Mouse (Mus musculus): ENCODE results near the gene Olfr66. TPM values are rescaled to one million over a fixed set of nuclear protein-coding genes. Genes with fewer than 3 reads are reported as not detected.

Gene Olfr66
- polyA plus RNA-seq (2012; rRNA removed), result not detected in 2 replicates

DNA sequence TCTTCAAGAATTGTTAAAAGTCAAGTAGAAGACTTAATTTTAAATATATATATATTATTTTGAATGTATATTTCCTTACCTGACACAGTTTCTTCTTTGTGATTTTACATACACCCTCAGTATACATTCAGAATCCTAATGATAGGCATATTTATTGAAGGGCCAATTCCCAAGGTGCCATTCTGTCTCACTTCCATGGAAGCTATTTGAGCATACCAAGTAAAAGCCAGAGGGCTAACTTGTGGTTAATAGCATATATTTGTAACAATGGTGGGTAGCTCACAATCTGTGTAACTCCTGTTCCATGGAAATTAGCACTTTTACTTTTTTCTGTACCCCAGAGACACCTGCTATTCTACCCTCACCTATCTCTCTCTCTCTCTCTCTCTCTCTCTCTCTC is at the start of gene Olfr66:
TSS of gene Olfr66 (minus strand) at position 101 of the 400 bp plus-strand sequence.
- DNase-seq (ENCODE audit: low spot score), result no peak

DNA sequence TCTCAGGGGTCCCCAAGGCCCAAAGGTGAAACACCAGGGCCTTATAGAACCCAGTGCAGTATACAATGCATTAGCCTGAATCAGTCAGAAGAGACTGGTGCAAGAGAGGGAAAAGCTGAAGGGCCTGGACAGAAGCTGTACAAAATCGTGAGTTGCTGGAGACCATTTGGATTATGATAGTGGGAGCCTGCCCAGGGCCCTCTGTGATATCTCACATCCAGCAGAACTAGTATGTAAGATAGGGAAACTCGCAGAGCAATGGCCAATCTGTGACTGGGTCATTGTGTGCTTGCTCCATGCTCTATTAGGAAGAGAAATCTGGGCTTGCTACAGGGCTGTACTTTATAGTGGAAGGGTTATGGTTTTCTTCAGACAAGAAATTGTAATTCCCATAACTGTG is 48.2 kb upstream of the Olfr66 start, which contains the start of gene Olfr632:
TSS of gene Olfr632 (plus strand) at position 84 of the 400 bp plus-strand sequence.
- DNase-seq (ENCODE audit: low spot score), result no peak

DNA sequence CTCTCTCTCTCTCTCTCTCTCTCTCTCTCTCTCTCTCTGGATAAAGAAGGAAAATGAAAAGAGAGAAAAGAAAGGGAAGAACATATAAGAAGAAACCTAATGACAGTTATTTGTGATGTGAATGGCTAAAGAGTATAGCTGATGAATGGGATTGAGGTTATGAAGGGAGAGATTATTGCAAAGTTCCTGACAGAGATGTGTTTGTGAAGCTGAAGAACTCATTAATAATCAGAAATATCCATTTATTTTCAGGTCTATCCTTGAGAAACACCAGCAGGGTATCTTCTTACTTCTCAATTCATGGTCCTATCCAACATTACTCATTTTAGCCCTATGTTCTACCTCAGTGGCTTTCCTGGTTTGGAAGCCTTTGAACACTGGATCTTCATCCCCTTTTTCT is 42.5 kb upstream of the Olfr66 start, which contains the start of gene Olfr631:
TSS of gene Olfr631 (plus strand) at position 301 of the 400 bp plus-strand sequence.
- no peak for DNase-seq (ENCODE audit: low spot score)

DNA sequence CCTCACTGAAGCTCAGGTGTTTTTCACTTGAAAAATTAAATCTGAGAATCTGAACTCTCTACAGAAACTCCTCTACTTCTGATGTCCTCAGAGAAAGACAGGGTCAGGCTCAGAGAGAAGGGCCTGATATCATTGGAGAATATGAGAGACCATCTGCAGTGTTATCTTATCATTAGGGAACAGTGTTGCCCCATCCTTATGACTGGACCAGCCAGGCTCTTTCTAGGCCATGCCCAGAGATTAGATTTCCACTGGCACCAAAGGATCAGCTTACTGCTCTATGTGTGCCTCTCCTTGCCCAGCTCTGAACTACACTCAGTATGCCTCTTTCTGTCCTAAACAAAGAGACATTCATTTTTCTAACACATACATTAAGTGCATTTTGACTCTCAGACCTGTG is 29.3 kb upstream of the Olfr66 start:
- DNase-seq (ENCODE audit: low spot score), result no peak

DNA sequence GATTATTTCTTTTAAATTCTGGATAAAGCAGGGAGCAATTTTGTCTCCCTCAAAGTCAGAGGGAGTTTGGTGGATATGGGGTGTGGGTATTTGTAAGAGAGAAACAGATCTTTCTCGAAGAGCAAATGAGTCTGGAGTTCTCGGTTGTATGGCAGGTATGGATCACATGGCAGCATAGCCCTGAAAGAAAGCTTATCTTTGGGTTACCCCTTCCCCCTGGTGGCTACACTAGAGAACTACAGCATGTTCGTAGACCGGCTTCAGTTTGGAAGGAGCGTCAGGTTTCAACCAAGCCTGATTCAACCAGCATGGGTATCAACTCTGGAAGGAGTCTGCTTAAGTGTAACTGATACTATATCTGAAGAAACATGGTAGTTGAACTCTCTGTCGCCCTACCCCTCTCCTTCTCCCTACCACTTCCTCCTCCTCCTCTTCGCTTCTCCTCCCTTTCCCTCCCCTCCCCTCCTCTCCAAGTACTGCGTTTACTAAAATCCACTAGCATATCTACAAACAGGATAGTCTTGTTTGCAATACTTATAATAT is 27.0 kb upstream of the Olfr66 start:
- DNase-seq (ENCODE audit: low spot score), result no peak

DNA sequence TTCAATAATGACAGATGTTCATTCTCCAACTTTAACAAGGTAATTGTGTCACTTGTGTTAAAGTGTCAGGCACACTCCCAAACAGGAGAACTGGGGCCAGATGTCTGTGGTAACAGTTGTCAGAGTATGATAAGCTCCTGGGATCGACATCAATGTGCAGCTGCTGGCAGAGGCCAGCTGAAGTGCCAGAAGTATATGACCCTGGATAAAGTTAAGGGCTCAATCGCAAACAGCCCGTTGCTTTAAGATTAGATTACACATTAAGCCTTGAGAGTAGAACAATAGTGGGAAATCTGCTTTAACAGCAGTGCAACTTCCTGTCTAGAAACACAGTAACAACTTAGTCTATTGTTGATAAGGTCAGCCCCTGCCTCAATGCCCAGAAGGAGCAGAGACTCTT is 24.0 kb upstream of the Olfr66 start:
- no peak for DNase-seq (ENCODE audit: low spot score)

DNA sequence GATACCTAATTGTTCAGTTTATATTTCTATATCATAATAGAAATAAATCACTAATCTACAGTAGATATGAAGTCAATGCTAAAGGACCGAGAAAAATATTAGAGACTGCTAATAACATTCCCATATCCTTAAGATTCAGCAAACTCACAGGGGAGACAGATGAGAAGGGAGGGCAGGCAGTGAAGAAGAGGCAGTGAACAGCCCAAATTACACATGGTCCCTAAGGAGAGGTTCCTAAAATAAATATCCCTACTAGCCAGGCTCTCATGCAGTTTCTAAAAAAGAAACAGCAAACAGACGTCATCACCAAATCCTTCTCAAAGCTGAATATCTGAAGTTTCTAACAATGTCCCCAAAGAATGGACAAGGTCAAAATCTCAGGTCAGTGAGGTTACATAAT is 17.1 kb upstream of the Olfr66 start, which contains the start of gene Olfr65:
TSS of gene Olfr65 (plus strand) at position 301 of the 400 bp plus-strand sequence.
- DNase-seq (ENCODE audit: low spot score), result no peak

DNA sequence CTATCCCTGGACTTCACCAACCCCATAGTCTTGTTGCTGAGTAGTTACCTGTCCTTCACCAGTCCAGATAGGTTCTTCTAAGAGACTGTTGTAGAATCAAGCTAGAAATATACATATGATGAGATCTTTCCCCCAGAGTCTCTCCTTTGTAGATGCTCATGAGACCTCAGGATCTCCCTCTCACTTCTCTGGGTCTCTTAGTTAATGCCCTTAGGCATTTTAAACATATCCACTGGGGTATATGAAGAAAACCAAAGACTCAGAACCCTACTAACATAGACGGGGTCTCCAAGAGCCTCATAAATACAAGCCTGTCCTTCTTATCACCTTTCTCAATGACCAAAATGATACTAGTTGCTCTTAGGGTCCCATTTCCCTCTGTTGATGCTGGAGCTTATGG is 8.3 kb upstream of the Olfr66 start, which contains the start of gene Olfr64:
TSS of gene Olfr64 (minus strand) at position 101 of the 400 bp plus-strand sequence.
- no peak for DNase-seq (ENCODE audit: low spot score)

DNA sequence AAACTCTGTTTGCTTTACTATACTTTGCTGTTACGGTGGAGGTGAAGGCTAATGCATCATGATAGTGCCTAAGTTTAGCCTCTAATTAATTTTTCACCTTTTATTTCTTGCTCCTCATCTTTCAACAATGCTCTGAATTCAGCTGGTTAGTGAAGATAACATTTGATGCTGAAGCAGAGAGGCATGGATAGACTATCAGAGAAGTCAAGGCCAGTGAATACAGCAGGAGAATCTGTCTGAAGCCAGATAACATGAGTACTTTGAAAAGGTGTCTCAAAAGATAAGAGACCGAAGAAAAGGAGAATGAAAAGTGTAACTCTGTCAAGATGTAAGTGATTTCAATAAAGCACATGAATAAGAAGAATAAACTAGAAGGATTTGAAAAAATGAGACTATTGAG is 9.0 kb downstream of the Olfr66 start:
- DNase-seq (ENCODE audit: low spot score), result no peak

DNA sequence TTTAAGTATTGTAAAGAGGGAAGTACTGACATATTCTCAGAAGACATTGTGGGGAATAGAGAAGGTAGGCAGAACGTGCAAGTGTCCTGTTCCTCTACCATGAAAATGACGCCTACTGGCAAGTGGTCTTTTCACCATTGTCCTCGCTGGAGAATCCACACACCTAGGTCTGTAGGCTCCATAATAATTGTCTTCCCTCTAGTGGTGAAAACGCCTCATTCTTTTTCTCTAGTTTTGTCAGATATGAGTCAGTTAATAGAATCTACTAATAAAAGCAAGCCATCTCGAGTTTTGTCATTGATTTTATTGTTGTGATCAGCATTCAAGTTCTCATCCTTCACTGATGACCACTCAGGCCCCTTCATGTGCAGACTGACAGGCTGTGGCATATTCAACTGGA is 11.6 kb downstream of the Olfr66 start:
- DNase-seq (ENCODE audit: low spot score), result no peak

DNA sequence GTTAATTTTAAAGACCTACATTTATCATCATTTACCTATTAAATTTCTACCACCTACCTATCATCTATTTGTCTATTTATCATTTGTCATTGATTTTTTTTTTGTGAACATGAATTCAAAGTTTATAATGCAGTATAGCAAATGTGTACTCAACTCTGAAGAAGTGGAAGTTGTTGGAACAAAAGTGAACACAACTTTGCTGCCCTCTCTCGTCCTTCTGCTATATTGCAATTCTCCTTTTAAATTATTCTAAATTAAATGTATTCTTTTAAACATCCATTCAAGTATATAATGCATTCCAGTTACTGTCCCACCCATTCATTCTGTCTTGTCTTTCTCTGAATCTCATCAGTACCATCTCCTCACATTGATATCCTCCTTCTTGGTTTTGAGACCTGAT is 13.0 kb downstream of the Olfr66 start:
- DNase-seq (ENCODE audit: low spot score), result no peak

DNA sequence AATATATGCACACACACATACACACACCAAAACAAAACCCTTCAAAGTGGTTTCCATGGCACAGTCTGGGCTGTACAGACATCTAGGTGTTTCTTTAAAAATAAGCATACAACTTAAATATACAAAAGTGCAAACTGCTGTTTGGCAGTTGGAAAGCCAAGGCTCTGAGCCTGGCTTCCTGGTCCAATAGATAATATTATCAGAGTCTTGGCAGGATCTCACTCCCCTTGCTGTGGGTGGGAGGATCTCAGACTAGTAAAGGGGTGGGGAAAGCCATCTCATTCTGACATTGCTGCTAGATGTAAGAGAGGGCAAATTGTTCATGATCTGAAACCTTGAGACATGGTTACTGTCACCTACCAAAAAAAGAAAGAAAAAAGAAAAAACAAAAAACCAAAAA is 15.4 kb downstream of the Olfr66 start:
- DNase-seq (ENCODE audit: low spot score), result no peak

DNA sequence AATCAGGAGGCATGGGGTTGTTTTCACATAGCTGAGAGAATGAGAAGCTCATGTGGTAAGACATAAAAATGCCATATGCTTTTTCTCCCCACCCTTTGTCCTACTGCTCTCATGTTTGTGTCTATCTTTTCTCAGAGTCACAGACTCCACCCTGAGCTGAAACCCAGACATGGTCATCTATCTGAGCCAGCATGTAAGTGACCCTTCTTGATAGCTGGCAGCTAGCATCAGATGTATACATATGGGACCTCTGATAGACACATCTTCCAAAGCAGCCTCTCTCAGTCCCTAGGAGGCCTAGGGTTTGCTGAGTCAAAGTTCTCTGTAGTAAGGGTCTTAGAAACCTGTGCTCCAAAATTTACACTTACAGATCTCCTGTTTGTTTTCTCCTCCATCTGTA is 20.3 kb downstream of the Olfr66 start:
- DNase-seq (ENCODE audit: low spot score), result no peak

DNA sequence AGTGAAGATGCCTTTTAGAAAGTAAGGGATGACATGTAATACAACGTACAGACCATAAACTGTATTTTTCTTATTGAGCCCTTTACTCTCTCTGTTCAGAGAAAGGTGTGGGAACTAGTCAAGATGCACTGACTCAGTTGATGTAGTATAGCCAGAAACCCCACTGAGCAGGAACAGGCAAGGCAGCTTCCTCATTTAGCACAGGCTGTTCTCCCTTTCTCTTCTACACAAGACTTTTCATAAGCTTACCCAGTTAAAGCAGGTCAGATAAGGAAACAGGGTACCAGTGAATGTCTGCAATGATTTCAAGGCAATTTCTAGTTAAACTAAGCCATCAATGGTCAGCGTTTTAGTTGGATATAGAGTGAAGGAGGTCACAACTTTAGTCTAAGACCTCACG is 24.5 kb downstream of the Olfr66 start:
- no peak for DNase-seq (ENCODE audit: low spot score)

DNA sequence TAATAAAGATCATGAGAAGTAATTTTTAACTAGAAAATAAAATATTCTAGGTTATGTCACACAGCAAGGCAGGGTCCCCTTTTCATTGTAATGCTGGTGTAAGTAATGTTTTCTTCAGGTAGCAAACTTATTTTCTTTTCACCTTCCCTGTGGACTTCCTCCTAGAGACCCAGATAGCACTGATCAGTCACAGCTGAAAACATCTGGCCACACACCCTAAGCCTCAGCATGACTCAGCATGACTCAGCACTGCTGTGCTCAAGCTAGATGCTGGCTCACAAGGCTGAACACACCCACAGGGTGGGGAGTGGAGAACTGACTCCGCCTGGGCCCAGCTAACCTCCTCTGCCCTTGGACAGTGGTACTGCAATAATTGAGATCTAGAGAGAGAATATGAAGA is 25.2 kb downstream of the Olfr66 start:
- no peak for DNase-seq (ENCODE audit: low spot score)

DNA sequence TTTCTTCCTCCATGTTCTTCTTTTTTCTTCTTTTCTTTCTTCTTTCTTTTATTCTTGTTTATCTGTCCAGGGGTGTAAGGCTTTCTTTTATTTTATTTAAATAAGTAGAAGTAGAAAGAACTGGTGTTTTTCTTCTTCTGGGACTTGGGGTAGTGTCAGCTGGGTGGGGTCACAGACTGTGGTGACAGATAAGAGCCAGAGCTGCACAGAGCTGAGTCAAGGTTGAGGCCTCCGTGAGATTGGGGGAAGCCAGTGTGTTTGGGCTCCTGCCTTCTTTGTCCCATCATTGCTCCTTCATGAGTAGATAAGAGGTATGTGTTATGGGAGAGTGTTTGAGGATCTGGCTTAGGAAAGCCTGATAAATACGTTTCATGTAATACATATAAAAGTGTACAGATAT is 27.0 kb downstream of the Olfr66 start:
- no peak for DNase-seq (ENCODE audit: low spot score)

DNA sequence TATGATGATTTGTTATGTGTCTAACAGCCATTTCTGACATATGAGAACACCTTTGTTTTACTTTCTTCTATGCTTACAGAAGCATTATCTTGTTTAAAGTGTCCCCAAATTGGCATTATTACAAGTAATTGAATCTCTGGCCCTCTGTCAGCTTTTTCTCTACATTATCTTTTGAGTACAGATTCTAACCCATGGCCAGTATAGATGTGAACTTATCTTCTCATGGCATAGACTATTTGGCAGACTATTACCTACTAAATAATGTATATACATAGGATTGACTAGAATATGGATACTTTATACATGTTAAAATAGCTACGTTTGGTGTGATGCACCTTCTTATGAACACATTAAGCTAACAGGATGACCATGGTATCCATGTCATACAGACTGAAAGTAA is 31.4 kb downstream of the Olfr66 start:
- DNase-seq (ENCODE audit: low spot score), result no peak

DNA sequence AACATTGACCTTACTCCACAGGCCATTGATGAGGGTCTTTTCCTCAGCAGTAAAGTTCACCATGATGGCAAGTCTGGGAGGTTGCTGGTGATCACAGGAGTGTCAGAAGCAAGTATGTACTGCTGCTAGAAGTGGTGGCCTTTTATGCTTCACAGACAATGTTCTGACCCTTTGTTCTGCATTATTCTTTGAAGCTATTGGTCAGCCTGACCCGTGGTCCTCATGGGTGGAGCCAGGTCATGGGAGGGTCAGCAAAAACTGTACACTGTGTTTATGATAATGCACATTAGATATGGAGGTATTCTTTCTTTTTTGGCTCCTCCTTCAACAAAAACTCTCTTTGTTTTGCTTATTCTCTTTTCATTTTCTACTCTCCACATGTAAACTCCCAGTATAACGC is 33.0 kb downstream of the Olfr66 start, which contains the start of gene Hbb-y:
TSS of gene Hbb-y (minus strand) at position 127 of the 400 bp plus-strand sequence.
- no peak for DNase-seq (ENCODE audit: low spot score)

DNA sequence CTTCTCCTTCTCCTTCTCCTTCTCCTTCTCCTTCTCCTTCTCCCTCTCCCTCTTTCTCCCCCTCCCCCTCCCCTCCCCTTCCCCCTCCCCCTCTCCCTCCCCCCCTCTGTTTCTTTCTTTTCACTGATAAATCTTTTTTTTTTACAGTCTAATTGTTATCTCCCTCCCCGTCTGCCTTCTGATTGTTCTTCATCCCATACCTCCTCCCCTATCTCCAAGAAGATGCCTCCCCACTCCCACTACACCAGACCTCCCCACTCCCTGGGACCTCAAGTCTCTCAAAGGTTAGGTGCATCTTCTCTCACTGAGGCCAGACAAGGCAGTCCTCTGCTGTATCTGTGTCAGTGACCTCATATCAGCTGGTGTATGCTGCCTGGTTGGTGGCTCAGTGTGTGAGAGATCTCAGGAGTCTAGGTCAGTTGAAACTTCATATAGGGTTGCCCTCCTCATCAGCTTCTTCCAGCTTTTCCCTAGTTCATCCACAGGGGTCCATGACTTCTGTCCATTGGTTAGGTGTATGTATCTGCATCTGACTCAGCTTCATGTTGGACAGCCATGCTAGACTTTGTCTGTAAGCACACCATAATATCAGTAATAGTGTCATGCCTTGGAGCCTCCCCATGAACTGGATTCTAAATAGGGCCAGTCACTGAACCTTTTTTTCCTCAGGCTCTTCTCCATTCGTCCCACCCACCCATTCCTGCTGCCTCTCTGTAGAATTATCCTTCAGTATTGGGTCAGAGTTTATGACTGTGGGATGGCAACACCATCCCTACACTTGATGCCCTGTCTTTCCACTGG is 41.3 kb downstream of the Olfr66 start:
- no peak for DNase-seq (ENCODE audit: low spot score)

DNA sequence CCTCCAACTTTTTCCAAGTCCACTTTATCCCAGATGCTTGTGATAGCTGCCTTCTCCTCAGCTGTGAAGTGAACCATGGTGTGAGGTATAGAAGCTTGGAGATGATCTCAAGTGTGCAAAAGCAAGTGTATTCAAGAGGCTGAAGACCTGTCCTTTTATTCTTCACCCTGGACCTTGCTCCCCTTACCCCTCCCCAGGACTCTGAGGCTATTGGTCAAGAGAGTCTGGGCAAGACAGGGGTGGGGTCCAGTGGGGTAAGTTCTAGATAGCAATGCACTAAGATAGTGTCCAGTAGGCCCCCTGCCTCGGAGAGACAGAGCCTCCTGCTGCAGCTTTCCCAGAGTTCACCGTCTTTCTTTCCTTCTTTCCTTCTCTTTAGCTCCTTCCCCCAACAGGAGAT is 43.0 kb downstream of the Olfr66 start, which contains the start of gene Hbb-bh1:
TSS of gene Hbb-bh1 (minus strand) at position 131 of the 400 bp plus-strand sequence.
- no peak for DNase-seq (ENCODE audit: low spot score)

DNA sequence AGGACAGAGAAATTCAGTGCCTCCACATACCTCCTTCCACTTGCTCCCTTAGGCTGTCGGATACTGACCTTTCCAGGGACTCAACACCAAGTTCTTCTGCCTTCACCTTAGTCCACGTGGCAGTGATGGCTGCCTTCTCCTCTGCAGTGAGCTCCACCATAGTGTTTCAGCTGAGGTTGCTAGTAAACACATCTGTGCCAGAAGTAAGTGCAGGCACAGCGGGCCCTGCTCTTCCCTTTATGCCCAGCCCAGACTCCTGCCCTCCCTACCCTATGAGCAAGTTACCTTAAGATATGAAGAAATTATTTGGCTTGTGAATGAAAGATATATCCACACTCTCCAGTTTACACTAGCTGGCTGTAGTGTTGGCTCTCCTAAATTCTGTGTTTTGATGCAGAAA is 45.8 kb downstream of the Olfr66 start, which contains the start of gene Hbb-bh2:
TSS of gene Hbb-bh2 (minus strand) at position 253 of the 400 bp plus-strand sequence.
- no peak for DNase-seq (ENCODE audit: low spot score)

All from urinary bladder, adult 2 months (tissue).